Mouse (Mus musculus): ENCODE data around the gene Hoxb7. TPM values are rescaled to one million over a fixed set of nuclear protein-coding genes. Genes with fewer than 3 reads are reported as not detected.

The Hoxb7 gene
- total RNA-seq, 2 experiments from 2014 or later = not detected

DNA sequence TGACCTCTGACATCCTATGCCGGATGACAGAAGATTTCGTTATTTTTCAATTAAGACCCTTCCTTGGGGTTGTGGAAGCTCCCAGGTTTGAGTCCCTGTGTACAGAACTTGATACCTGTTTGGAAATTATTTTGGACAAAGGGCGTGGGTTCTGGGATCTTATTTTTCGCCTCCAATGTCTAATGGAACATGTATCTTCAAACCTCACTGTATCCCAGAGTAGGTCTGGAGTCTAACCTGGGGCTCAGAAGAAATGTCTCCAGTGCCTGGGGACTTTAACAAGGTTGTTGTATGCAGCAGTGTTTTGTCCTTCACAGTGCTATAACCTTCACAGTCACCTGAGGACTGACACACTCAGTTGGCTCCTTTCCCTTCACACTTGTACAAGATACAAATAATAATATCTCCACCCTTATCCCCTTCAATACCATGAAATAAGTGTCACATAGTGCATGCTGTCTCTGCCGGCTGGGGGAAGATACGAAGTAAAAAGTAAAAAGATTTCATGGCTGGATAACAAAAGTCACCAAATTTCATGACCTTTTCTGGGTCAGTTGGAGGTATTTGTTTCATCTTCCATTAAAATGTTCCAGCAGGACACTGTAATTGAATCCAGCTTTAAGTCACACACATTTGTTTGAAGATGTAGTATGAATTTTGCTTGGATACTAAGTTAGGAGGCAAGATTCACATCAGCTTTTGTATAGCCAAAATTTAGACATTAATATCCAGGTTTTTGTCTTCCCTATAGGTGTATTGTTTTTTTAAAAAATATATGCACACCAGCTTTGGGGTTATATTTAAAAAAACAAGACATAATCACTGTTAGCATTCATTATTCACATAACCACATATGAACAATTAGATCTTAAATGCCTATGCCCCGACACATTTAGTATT is 19.2 kb upstream of the Hoxb7 start:
- DNase-seq (ENCODE audit: extremely low spot score in 1 of 2, low spot score in 1 of 2) = no peak

GRCm38 (mm10) chr11:96268031-96268745 is 18.2 kb upstream of the Hoxb7 start:
- no peak for DNase-seq (ENCODE audit: extremely low spot score in 1 of 2, low spot score in 1 of 2)

DNA sequence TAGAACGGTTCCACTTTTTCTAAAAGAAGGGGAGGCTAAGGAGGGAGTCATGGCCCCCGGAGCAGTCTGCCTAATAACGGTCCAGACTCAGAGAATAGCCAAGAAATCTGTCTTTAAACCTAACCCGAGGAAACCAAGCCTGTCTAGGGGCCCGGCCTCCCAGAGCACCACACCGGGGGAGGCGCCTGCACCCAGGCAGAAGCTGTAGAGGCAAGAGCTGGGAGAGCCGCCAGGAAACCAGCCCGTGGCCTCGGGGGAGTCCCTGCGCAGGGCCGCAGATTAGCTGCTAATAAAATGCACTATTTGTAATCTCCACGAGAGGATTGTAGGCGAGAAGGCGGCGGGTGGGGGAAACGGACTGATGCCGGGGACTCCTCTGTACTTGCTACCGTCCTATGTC is 16.6 kb upstream of the Hoxb7 start:
- no peak for DNase-seq (ENCODE audit: extremely low spot score in 1 of 2, low spot score in 1 of 2)

DNA sequence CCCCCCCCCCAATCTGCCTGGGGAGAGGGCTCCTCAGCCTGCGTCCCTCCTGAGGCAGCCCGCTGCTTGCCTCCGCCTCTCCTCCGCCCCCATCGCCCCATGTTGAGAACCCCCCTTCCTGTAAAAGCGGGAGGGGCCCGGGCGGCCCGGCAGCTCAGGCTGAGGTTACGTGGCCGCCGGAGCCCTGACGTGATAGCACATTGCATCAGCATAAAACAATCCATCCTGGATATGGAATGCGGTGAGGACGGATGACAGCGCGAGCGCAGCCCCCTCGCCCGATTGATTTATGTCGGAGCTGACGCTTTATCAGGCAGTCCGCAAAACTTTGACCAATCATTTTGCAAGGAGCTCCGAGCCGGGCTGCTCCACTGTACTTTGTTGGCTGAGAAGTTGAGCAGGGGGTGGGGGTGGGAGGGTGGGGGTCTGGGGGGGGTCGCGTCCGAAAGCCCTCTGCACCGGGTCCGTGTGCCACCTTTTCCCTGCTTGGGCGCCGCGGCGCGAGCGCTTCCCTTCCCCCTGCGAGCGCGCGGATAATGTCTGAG is 15.4 kb upstream of the Hoxb7 start, which contains the start of gene Hoxb9:
Hoxb9 (plus strand) TSS at position 462 of the 545 bp plus-strand sequence.
- no peak for DNase-seq (ENCODE audit: extremely low spot score in 1 of 2, low spot score in 1 of 2)

- DNase-seq (ENCODE audit: extremely low spot score in 1 of 2, low spot score in 1 of 2) = no peak
These were observed 14.8 kb upstream of the Hoxb7 start for GRCm38 (mm10) chr11:96271541-96272011.

DNA sequence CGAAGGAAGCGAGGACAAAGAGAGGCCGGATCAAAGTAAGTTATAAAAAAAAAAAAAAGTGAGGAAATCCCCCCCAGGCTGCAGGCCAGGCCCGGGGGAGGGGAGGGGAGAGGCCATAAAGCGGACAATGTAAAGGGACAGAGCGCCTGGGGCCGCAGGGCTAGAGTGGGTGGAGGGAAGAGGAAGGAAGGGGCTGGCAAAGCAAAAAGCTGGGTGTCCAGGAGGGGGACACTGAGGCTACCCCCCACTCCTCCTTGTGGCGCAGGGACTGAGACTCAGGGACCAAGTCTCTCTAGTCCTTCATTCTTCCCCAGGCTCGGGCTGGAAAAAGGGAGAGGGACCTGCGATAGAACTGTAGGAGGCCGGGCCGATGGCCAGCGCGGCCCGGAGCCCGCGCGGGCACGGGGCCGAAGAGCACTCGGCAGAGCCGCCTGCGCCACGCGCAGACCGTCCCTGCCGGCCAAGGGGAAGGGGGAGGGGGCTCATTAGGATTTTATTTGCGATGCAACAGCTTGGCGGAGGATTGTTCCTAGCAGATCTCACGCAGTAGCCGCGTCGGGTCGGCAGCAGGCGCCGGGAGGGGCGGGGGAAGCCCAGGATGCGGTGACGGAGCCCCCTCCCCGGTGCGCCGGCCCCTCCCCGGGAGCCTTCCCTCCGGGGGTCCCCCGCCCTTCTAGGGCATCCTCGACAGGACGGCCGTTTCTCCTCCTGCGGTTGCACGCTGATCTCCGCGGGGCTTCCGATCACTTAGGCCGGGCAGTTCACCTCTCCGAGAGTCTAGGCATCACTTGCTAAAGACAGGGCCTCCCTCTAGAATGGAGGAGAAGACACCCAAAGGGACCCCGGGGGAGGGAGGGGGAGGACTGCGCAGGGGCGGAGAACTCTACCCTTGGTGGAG is 14.2 kb upstream of the Hoxb7 start:
- DNase-seq (ENCODE audit: extremely low spot score in 1 of 2, low spot score in 1 of 2) = no peak

DNA sequence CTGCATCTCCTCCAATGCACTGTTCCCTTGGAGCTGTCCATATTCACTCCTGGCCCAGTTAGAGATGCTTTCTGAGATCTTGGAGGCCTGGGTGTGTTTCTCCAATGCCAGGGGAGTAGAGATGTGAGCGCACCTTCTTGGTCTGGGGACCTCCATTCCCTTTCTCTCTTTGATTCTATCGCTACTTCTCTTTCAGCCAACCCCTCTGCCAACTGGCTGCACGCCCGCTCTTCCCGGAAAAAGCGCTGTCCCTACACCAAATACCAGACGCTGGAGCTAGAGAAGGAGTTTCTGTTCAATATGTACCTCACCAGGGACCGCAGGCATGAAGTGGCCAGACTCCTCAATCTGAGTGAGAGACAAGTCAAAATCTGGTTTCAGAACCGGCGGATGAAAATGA is 12.0 kb upstream of the Hoxb7 start:
- DNase-seq (ENCODE audit: extremely low spot score in 1 of 2, low spot score in 1 of 2) = no peak

DNA sequence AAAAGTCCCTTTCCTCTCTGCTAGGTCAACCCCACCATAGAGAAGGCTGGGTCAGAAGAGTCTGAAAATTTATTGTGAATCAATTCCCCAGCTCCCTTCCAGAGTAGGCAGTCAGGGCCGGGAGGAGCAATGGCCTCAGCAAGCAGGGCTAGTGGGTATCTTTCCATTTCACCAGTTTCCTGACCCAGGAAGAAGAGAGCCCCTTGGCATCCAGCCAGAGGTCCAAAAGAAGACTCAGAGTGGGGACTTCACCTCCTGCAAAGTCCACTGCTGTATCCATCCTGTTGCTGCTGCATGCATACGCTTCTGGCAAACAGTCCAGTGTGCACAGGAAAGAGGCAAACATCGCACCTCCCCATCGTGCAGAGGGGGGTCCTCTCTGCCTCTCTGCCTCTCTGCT is 10.5 kb upstream of the Hoxb7 start:
- no peak for DNase-seq (ENCODE audit: extremely low spot score in 1 of 2, low spot score in 1 of 2)

DNA sequence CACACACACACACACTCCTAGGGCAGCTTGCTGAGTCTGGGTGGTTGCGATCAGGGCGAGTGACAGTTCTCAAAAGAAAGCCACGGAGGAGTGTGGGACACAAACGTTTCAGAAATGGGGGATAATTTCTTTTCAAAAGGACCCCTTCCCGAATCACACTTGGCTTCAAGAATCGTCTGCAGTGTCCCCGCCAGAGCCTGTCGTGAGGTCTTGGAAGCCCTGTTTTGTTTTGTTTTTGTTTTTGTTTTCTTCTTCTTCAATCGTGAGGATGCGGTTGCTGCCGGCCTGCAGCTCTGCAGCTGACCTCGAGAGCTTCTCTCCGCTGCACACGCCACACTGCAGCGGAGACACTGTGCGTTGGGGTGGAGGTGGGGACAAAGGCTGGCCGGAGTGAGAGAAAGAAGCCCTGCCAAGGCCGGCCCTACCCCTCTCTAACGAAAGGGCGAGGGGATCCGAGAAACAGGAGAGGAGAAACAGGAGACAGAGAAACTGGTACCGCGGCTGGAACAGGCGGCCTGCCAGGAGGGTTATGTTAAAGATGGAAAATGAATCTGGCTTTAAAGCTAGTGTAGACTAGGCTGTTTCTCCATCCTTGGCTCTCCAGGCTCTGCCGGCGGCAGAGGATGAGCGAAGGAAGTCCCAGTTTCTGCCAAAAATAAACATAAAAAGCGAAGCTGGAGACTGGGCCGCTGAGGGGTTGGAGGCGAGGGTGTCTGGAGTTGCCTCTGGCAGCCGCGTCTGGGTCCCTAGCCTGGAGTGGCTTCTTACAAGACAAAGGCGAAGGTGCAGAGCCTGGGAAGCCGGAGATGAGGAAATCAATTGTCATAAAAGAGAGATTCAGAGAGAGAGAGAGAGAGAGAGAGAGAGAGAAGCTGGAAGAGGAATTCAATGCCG is 9.0 kb upstream of the Hoxb7 start:
- DNase-seq (ENCODE audit: extremely low spot score in 1 of 2, low spot score in 1 of 2) = no peak

GRCm38 (mm10) chr11:96278324-96278723 is 8.1 kb upstream of the Hoxb7 start:
- no peak for DNase-seq (ENCODE audit: extremely low spot score in 1 of 2, low spot score in 1 of 2)

- DNase-seq (ENCODE audit: extremely low spot score in 1 of 2, low spot score in 1 of 2) = peak; percentile 71 to 91
These were observed 7.7 kb upstream of the Hoxb7 start for GRCm38 (mm10) chr11:96278773-96279172.

GRCm38 (mm10) chr11:96279421-96280233 is 6.8 kb upstream of the Hoxb7 start:
- DNase-seq (ENCODE audit: extremely low spot score in 1 of 2, low spot score in 1 of 2) = no peak

GRCm38 (mm10) chr11:96280399-96281378 is 5.7 kb upstream of the Hoxb7 start:
- DNase-seq (ENCODE audit: extremely low spot score in 1 of 2, low spot score in 1 of 2) = no peak

- DNase-seq (ENCODE audit: extremely low spot score in 1 of 2, low spot score in 1 of 2) = no peak
These were observed 5.0 kb upstream of the Hoxb7 start for GRCm38 (mm10) chr11:96281396-96281795.

GRCm38 (mm10) chr11:96281855-96282570 is 4.4 kb upstream of the Hoxb7 start, which contains the start of gene Hoxb8:
Hoxb8 (plus strand) TSS chr11:96281905.
- no peak for DNase-seq (ENCODE audit: extremely low spot score in 1 of 2, low spot score in 1 of 2)

DNA sequence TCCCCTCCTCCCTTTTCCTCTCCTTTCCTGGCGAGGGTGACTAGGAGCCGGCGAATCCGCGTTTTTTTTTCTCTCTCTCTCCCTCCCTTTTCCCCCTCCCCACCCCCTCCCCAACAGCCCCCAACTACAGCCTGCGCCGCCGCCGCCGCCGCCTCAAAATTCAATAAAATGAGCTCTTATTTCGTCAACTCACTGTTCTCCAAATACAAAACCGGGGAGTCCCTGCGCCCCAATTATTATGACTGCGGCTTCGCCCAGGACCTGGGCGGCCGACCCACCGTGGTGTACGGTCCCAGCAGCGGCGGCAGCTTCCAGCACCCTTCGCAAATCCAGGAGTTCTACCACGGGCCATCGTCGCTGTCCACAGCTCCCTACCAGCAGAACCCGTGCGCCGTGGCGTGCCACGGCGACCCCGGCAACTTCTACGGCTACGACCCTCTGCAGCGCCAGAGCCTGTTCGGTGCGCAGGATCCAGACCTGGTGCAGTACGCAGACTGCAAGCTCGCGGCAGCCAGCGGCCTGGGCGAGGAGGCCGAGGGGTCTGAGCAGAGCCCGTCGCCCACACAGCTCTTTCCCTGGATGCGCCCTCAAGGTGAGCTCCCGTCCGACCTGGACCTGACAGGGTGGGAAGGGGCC is 3.5 kb upstream of the Hoxb7 start:
- DNase-seq (ENCODE audit: extremely low spot score in 1 of 2, low spot score in 1 of 2) = no peak
